Mouse (Mus musculus) myocyte (in vitro differentiated cells): ENCODE measurements at regions not wholly inside any gene's neighbourhood (a gene's known extent, or its start where the extent isn't known, plus 50 kb on each side); places are given as distances from the start of the nearest gene placed in this dataset.
"Not testable (repeated sequence)": the region's sequence is repeated elsewhere in the genome, so short reads cannot be mapped to it uniquely, and the experiment has no call there.

ENCODE experiments used
- H3K27me3 ChIP-seq: one replicate; pipeline ENCODE4 v1.6.1; 2011; ENCODE audit not compliant: control insufficient read depth, insufficient read depth, insufficient read length
- H3K36me3 ChIP-seq: one replicate; pipeline ENCODE4 v1.6.1; 2011; ENCODE audit not compliant: control insufficient read depth, insufficient read depth
- H3K4me2 ChIP-seq: one replicate; pipeline ENCODE4 v1.6.1; 2011; ENCODE audit warnings: low read depth, control low read depth
- H3K4me3 ChIP-seq: one replicate; pipeline ENCODE4 v1.5.1; 2011; ENCODE audit warnings: mild to moderate bottlenecking, control low read depth, moderate library complexity
- H3K79me2 ChIP-seq: one replicate; pipeline ENCODE4 v1.6.1; 2011; ENCODE audit not compliant: control insufficient read depth, insufficient read depth
- H3ac ChIP-seq: one replicate; pipeline ENCODE4 v1.6.1; 2011; ENCODE audit not compliant: control insufficient read depth, insufficient read length
- CEBPB ChIP-seq: IDR thresholded peaks from 2 replicates; pipeline ENCODE4 v1.6.1; 2011; ENCODE audit warnings: mild to moderate bottlenecking, moderate library complexity; ENCODE audit not compliant: poor library complexity, insufficient read depth, severe bottlenecking
- E2F4 ChIP-seq: IDR thresholded peaks from one replicate; pipeline ENCODE4 v1.6.1; 2011; ENCODE audit warnings: mild to moderate bottlenecking, control low read depth, moderate library complexity; ENCODE audit not compliant: insufficient read depth
- MAX ChIP-seq: IDR thresholded peaks from one replicate; pipeline ENCODE4 v1.6.1; 2011; ENCODE audit warnings: low read depth, mild to moderate bottlenecking, control low read depth
- MYOD1 ChIP-seq, 3 experiments: IDR thresholded peaks; one replicate each; pipeline ENCODE4 v1.6.1; 2011; ENCODE audit warnings: control low read depth in 2 of 3, low read depth in 2 of 3, mild to moderate bottlenecking in 2 of 3, moderate library complexity in 1 of 3; ENCODE audit not compliant: insufficient read length in 2 of 3, control insufficient read depth in 1 of 3
- MYOG ChIP-seq, 3 experiments: IDR thresholded peaks; one replicate each; pipeline ENCODE4 v1.6.1; 2011; ENCODE audit warnings: control low read depth in 2 of 3, low read depth in 2 of 3, mild to moderate bottlenecking in 2 of 3; ENCODE audit not compliant: insufficient read length in 2 of 3, control insufficient read depth in 1 of 3, insufficient read depth in 1 of 3
- POLR2A ChIP-seq: IDR thresholded peaks from one replicate; pipeline ENCODE4 v1.6.1; 2011; ENCODE audit warnings: low read depth, mild to moderate bottlenecking, control low read depth, moderate library complexity; ENCODE audit not compliant: insufficient read length
- POLR2AphosphoS2 ChIP-seq: IDR thresholded peaks from one replicate; pipeline ENCODE4 v1.6.1; 2011; ENCODE audit warnings: low read depth, control low read depth; ENCODE audit not compliant: insufficient read length
- REST ChIP-seq: IDR thresholded peaks from one replicate; pipeline ENCODE4 v1.6.1; 2011; ENCODE audit warnings: mild to moderate bottlenecking, control low read depth, moderate library complexity; ENCODE audit not compliant: insufficient read depth, insufficient read length
- SRF ChIP-seq: IDR thresholded peaks from one replicate; pipeline ENCODE4 v1.6.1; 2011; ENCODE audit warnings: low read depth; ENCODE audit not compliant: control insufficient read depth, insufficient read length
- TCF12 ChIP-seq: IDR thresholded peaks from one replicate; pipeline ENCODE4 v1.6.1; 2011; ENCODE audit warnings: mild to moderate bottlenecking, control low read depth; ENCODE audit not compliant: poor library complexity, insufficient read depth, severe bottlenecking
- TCF3 ChIP-seq: IDR thresholded peaks from one replicate; pipeline ENCODE4 v1.6.1; 2011; ENCODE audit warnings: low read depth, control low read depth; ENCODE audit not compliant: insufficient read length
- USF1 ChIP-seq: IDR thresholded peaks from one replicate; pipeline ENCODE4 v1.6.1; 2011; ENCODE audit warnings: low read depth, mild to moderate bottlenecking, control low read depth, moderate library complexity

DNA sequence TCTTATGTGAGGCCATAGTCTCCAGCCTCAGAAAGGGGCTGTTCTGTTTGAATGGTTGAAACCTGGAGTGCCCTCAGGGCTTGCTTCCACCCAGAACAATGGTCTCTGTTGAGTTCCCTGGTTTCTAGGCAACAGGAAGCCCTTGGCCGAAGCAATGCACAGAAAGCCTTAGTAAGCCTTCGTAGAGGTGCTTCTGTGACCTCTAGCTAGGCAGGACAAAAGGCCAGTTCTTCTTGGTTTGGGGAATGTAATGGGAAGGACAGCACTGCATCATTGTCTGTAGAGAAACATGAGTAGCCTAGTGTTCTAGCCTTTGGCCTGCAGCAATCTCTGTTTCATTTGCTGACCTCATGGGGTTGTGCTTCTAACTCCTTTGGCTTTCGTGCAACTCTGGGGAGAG lies 447.5 kb upstream of the Fam160b2 start:
- no peak overlapping the region for H3K4me2 ChIP-seq
- H3K79me2 ChIP-seq = no peaks in the 10 kb centered on the region
- no peak overlapping the region for H3ac ChIP-seq
- H3K4me3 ChIP-seq = no peak overlapping the region
- no peaks in the 10 kb centered on the region for H3K36me3 ChIP-seq
- no peaks in the 10 kb centered on the region for H3K27me3 ChIP-seq
- TF ChIP-seq TCF3 (no peak), MYOD1 (IDR thresholded peaks at IDR 0.05; ENCODE audit: control insufficient read depth in 1 of 3, insufficient read length in 2 of 3, low read depth in 2 of 3) (no peak), REST (no peak), CEBPB (no peak), POLR2A (no peak), USF1 (no peak), MAX (no peak), E2F4 (no peak), TCF12 (no peak), SRF (no peak), POLR2AphosphoS2 (no peak), MYOG (IDR thresholded peaks at IDR 0.05; ENCODE audit: control insufficient read depth in 1 of 3, insufficient read depth in 1 of 3, insufficient read length in 2 of 3, low read depth in 2 of 3) (no peak)

- H3K4me3 ChIP-seq, H3K27me3 ChIP-seq, H3ac ChIP-seq, H3K4me2 ChIP-seq, H3K79me2 ChIP-seq, H3K36me3 ChIP-seq: not testable (repeated sequence)
Observed at GRCm38 (mm10) chr14:71043879-71044770, 444.5 kb upstream of the Fam160b2 start.

- H3K4me3 ChIP-seq = no peak overlapping the region
- no peaks in the 10 kb centered on the region for H3K79me2 ChIP-seq
- TF ChIP-seq MYOD1 (IDR thresholded peaks at IDR 0.05; ENCODE audit: control insufficient read depth in 1 of 3, insufficient read length in 2 of 3, low read depth in 2 of 3) (no peak), USF1 (no peak), MYOG (IDR thresholded peaks at IDR 0.05; ENCODE audit: control insufficient read depth in 1 of 3, insufficient read depth in 1 of 3, insufficient read length in 2 of 3, low read depth in 2 of 3) (no peak), CEBPB (no peak), POLR2AphosphoS2 (no peak), POLR2A (no peak), TCF3 (no peak), TCF12 (no peak), REST (no peak), E2F4 (no peak), SRF (no peak), MAX (no peak)
- H3K36me3 ChIP-seq = no peaks in the 10 kb centered on the region
- H3K4me2 ChIP-seq = no peak overlapping the region
- H3K27me3 ChIP-seq = no peaks in the 10 kb centered on the region
- H3ac ChIP-seq = no peak overlapping the region
Observed at GRCm38 (mm10) chr14:71036620-71037019, 437.0 kb upstream of the Fam160b2 start.

GRCm38 (mm10) chr14:71033586-71033985 lies 434.0 kb upstream of the Fam160b2 start:
- Histone ChIP-seq H3K4me3 (no peak overlapping the region), H3K4me2 (no peak overlapping the region), H3K79me2 (no peaks in the 10 kb centered on the region), H3ac (no peak overlapping the region), H3K27me3 (no peaks in the 10 kb centered on the region), H3K36me3 (no peaks in the 10 kb centered on the region)
- TF ChIP-seq CEBPB (no peak), SRF (no peak), MAX (no peak), TCF12 (no peak), MYOG (IDR thresholded peaks at IDR 0.05; ENCODE audit: control insufficient read depth in 1 of 3, insufficient read depth in 1 of 3, insufficient read length in 2 of 3, low read depth in 2 of 3) (no peak), USF1 (no peak), MYOD1 (IDR thresholded peaks at IDR 0.05; ENCODE audit: control insufficient read depth in 1 of 3, insufficient read length in 2 of 3, low read depth in 2 of 3) (no peak), E2F4 (no peak), POLR2AphosphoS2 (no peak), POLR2A (no peak), REST (no peak), TCF3 (no peak)
